Mouse (Mus musculus) testis, adult 2 months (tissue): ENCODE measurements around the gene Nop9.

Source experiments
- CTCF ChIP-seq: fragments of 200-500 bp; IDR thresholded peaks from 2 replicates; pipeline ENCODE4 v1.5.1; 2012; ENCODE audit warnings: low read depth, mild to moderate bottlenecking, inconsistent platforms, low read length, moderate library complexity; ENCODE audit not compliant: control insufficient read depth, insufficient read depth, insufficient replicate concordance
- POLR2A ChIP-seq: fragments of 200-500 bp; IDR thresholded peaks from 2 replicates; pipeline ENCODE4 v1.6.1; 2012; ENCODE audit warnings: low read depth, mild to moderate bottlenecking, inconsistent platforms, low read length, moderate library complexity; ENCODE audit not compliant: control insufficient read depth

DNA sequence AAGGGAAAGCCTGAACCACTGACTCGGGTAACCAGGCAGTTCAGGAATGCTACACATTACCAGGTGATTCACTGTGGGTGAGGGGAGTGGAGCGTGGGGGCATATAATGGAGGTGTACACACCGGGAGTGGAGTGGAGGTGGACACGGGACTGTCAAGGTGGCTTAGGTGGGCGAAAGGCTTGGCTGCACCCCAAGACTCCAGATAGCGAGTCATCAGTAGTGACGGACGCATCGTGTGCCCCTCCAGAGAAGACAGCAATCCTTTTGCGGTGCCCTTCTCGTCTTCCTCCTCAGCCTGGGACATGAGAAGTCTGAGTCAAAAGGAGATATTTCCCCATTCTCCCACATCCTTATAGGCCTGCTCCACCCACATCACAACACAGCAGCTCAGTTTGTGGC lies 32.3 kb downstream of the Nop9 start:
- TF ChIP-seq CTCF (no peak), POLR2A (no peak)
